Mouse (Mus musculus): Measurements from ENCODE around the gene Olfr611.

GRCm38 (mm10) chr7:103512022-103512421 is 8.6 kb downstream of the Olfr611 start, which contains the start of gene Olfr610:
- TF ChIP-seq GATA1 (IDR thresholded peaks at IDR 0.05; ENCODE audit: low read length) (no peak), TAL1 (IDR thresholded peaks at IDR 0.05; ENCODE audit: low read length) (no peak)

Data from erythroblast, embryonic 14.5 days (primary cell).